ENCODE assay signal across 9 mouse cellular contexts in the genomic region with DNA sequence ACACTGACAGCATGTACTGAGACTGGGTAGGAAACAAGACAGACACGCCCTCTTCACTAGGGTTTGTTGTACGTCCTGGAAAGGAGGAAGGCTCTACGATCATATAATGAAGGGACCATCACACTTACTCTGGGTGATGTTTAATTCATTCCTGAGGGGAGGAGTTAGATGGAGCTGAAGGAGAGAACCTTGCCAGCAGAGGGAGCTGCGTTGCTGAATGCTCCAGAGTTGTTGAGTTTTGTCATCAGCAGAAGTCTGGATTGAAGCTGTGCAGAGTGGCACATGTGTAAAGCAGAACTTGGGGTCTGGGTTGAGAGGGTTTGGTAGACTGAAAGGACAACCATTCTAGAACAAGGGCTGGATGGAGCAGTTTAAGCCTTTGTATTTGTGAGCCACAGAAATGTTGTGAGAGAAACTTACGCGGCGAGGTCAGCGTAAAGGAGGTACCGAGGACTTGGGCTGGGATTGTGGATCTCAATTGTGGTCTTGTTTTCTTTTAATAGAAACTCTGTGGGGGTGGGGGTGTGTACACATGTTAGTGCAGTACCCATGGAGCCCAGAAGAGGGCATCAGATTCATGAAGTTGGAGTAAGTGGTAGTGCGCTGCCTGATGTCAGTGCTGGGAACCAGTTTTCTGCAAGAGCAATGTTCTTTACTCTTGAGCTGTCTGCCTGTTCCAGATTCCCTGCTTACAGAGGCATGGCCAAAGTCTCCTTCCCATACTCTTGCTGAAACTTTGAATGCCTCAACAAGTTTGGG. TPM values are rescaled to one million over a fixed set of nuclear protein-coding genes. Genes with fewer than 3 reads are reported as not detected.
DNase-seq lines count a peak whose midpoint lies in the region; ATAC-seq and TF ChIP-seq lines count a peak whose summit lies in the region.
"Had no signal": no experiment of that assay in that cellular context is flagged by ENCODE, and none has a peak within 500 bp of the region (broad histone marks: within the 10 kb centered on the region; RNA-seq: fewer than 3 reads in every experiment).

No protein-coding gene starts in this region.

- no peak for TF ChIP-seq POLR2A in bone marrow macrophage, adult 2 months (IDR thresholded peaks at IDR 0.05; ENCODE audit: borderline replicate concordance, low read depth, low read length)

- peak; percentile 35; the same call in 1 of the 2 replicates for TF ChIP-seq CTCF in bone marrow macrophage, adult 2 months (IDR thresholded peaks at IDR 0.05; ENCODE audit: low read depth, low read length)

- H3K36me3 ChIP-seq in kidney, embryonic 15.5 days, result peaks cover 74% of the 10 kb centered on the region
- peaks cover 57% of the 10 kb centered on the region for H3K36me3 ChIP-seq in forebrain, embryonic 12.5 days (replicated peaks)

- WGBS in kidney, embryonic 15.5 days, result 95% methylated on average over 10 of the region's 10 CpGs
- WGBS in forebrain, embryonic 12.5 days, result 94% methylated on average over 10 of the region's 10 CpGs

- no peaks in the 10 kb centered on the region for H3K27me3 ChIP-seq in kidney, embryonic 15.5 days
- H3K27me3 ChIP-seq in forebrain, embryonic 12.5 days, result no peaks in the 10 kb centered on the region
- H3K27me3 ChIP-seq: midbrain, embryonic 13.5 days had no signal

- H3K4me1 ChIP-seq in kidney, embryonic 15.5 days, result peaks cover 11% of the 10 kb centered on the region
- H3K4me1 ChIP-seq in bone marrow macrophage, adult 2 months (ENCODE audit: control insufficient read depth, insufficient read depth, low read length), result peaks cover 8% of the 10 kb centered on the region
- H3K4me1 ChIP-seq in forebrain, embryonic 12.5 days, result peaks cover 9% of the 10 kb centered on the region

- no peak overlapping the region for H3K4me3 ChIP-seq in kidney, embryonic 15.5 days (replicated peaks)
- no peak overlapping the region for H3K4me3 ChIP-seq in bone marrow macrophage, adult 2 months (ENCODE audit: insufficient read depth, low read length)
- H3K4me3 ChIP-seq in forebrain, embryonic 12.5 days (replicated peaks), result no peak overlapping the region

- no peak for ATAC-seq in kidney, embryonic 15.5 days (replicated peaks; ENCODE audit: low FRiP score)
- no peak for ATAC-seq in forebrain, embryonic 12.5 days (ENCODE audit: low FRiP score)
- ATAC-seq: midbrain, embryonic 13.5 days had no signal

- peak; percentile 44 for DNase-seq in kidney, adult 11 months
- peak; percentile 18 to 25 for DNase-seq in CD8-positive naive resting alpha-beta T cell, adult 2 months (ENCODE audit: low read depth in 2 of 2, low spot score in 2 of 2)
- DNase-seq in lung, postnatal 36 days, result peak; percentile 45
- DNase-seq in cerebellum, postnatal 36 days, result no peak
- DNase-seq in adrenal gland, postnatal 4 days (ENCODE audit: low spot score in 2 of 2), result no peak

- H3K9me3 ChIP-seq in kidney, embryonic 15.5 days (replicated peaks), result 0 out of 2 replicates have a peak, but pooled peaks cover 5% of the 10 kb centered on the region
- H3K9me3 ChIP-seq in forebrain, embryonic 12.5 days, result no peaks in the 10 kb centered on the region
- H3K9me3 ChIP-seq: midbrain, embryonic 13.5 days had no signal

- H3K9ac ChIP-seq in kidney, embryonic 15.5 days, result no peak overlapping the region
- H3K9ac ChIP-seq in forebrain, embryonic 12.5 days, result no peak overlapping the region
- H3K9ac ChIP-seq: midbrain, embryonic 13.5 days had no signal

- H3K27ac ChIP-seq in kidney, embryonic 15.5 days, result no peak overlapping the region
- H3K27ac ChIP-seq in bone marrow macrophage, adult 2 months (ENCODE audit: insufficient read depth, low read depth, low read length), result no peak overlapping the region
- H3K27ac ChIP-seq in forebrain, embryonic 12.5 days, result no peak overlapping the region
- H3K27ac ChIP-seq: midbrain, embryonic 13.5 days had no signal

- H3K4me2 ChIP-seq in kidney, embryonic 15.5 days, result no peak overlapping the region
- H3K4me2 ChIP-seq in forebrain, embryonic 12.5 days, result no peak overlapping the region

RNA-seq across cellular contexts. Expression of gene Actr8, which starts 2.5 kb away (rescaled TPM):
- polyA plus RNA-seq in kidney, embryonic 15.5 days (2015; fragmentation: Nextera tagmentation; extraction: Ambion mirVana), result 70.0 and 71.2 TPM in 2 replicates
- 35.5 and 42.4 TPM in 2 replicates for polyA plus RNA-seq in bone marrow macrophage, adult 2 months (2012; ENCODE audit: insufficient read depth, insufficient read length, missing spikeins)
- 10 to 100 TPM; 71.8 to 75.6 TPM for total RNA-seq in adrenal gland, postnatal 4 days (2021)
- polyA plus RNA-seq in forebrain, embryonic 12.5 days (2016; fragmentation: Nextera tagmentation; extraction: Ambion mirVana), result 88.1 and 89.4 TPM in 2 replicates

RNA-seq across cellular contexts. Expression of gene Selenok, which starts 12.5 kb away (rescaled TPM):
- 263 and 288 TPM in 2 replicates for polyA plus RNA-seq in kidney, embryonic 15.5 days (2015; fragmentation: Nextera tagmentation; extraction: Ambion mirVana)
- 214 and 249 TPM in 2 replicates for polyA plus RNA-seq in bone marrow macrophage, adult 2 months (2012; ENCODE audit: insufficient read depth, insufficient read length, missing spikeins)
- total RNA-seq in adrenal gland, postnatal 4 days (2021), result 10 to 100 TPM; 84.2 to 85.6 TPM
- 365 and 380 TPM in 2 replicates for polyA plus RNA-seq in forebrain, embryonic 12.5 days (2016; fragmentation: Nextera tagmentation; extraction: Ambion mirVana)

RNA-seq across cellular contexts. Expression of gene Il17rb, which starts 28.1 kb away (rescaled TPM):
- polyA plus RNA-seq in kidney, embryonic 15.5 days (2015; fragmentation: Nextera tagmentation; extraction: Ambion mirVana), result 1.2 and 1.3 TPM in 2 replicates
- polyA plus RNA-seq in bone marrow macrophage, adult 2 months (2012; ENCODE audit: insufficient read depth, insufficient read length, missing spikeins), result not detected in 2 replicates
- total RNA-seq in adrenal gland, postnatal 4 days (2021), result 1 to 10 TPM; 2.6 to 4.2 TPM
- 1.1 and 1.3 TPM in 2 replicates for polyA plus RNA-seq in forebrain, embryonic 12.5 days (2016; fragmentation: Nextera tagmentation; extraction: Ambion mirVana)

RNA-seq across cellular contexts. Expression of gene Chdh, which starts 28.2 kb away (rescaled TPM):
- polyA plus RNA-seq in kidney, embryonic 15.5 days (2015; fragmentation: Nextera tagmentation; extraction: Ambion mirVana), result 1.4 and 1.6 TPM in 2 replicates
- not detected in 2 replicates for polyA plus RNA-seq in bone marrow macrophage, adult 2 months (2012; ENCODE audit: insufficient read depth, insufficient read length, missing spikeins)
- total RNA-seq in adrenal gland, postnatal 4 days (2021), result 1 to 10 TPM; 7.1 to 8.1 TPM
- 0.04 TPM in 1 of 2 replicates, not detected in the other for polyA plus RNA-seq in forebrain, embryonic 12.5 days (2016; fragmentation: Nextera tagmentation; extraction: Ambion mirVana)

Comparison
In these comparisons a context has a peak if more than half of its experiments do, and no peak if none do; other contexts are left out.
1. DNase-seq: peak in kidney, adult 11 months (single experiment), CD8-positive naive resting alpha-beta T cell, adult 2 months (2 of 2) and lung, postnatal 36 days (single experiment); none in cerebellum, postnatal 36 days (0 of 2) and adrenal gland, postnatal 4 days (0 of 2).